Comparison of ENCODE assay signal across 10 mouse cellular contexts in the genomic region with DNA sequence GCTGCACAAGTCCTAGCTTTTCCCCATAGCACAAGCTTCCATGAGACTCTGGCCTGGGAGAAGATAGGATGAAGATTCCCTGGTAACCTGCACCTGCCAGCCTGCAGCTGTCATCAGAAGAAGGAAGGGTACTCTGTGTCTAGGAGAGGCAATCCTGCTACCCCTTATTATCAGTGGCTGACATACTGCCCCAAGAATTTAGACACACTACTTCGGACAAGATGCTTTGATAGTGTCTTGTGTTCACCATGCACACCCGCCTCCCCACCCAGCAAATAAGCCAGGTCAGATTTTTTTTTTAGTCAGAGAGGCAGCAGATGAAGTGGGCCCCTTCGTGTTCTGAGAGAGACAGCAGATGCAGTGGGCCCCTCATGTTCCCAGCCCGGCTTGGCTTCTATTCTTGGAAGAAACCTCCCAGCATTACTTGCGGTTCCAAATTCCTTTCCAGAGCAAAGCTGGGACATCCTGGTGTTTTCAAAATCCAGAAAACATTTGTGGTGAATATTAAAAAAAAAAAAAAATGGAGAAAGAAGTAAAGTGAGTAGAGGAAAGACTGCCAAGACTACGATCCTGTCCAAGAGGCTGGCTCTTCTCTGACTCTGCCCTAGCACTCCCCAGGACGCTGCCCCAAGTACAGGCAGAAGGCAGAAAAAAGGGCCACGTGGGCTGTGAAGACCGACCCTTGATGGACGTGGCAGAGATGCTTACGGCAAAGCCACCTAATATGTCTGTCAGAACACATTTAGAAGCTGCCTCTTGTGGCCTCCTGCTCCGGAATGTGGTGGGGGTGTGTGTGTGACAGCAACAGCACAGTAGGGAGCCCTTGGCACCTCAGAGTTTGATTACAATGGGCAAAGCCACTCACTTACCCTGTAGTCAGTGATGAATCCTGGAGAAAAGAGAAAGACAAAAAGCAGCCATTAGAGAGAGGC. TPM values are rescaled to one million over a fixed set of nuclear protein-coding genes. Genes with fewer than 3 reads are reported as not detected.
DNase-seq lines count a peak whose midpoint lies in the region; ATAC-seq lines count a peak whose summit lies in the region.
"Had no signal": no experiment of that assay in that cellular context is flagged by ENCODE, and none has a peak within 500 bp of the region (broad histone marks: within the 10 kb centered on the region; RNA-seq: fewer than 3 reads in every experiment).

No protein-coding gene starts in this region.

- H3K36me3 ChIP-seq in kidney, embryonic 15.5 days = no peaks in the 10 kb centered on the region
- H3K36me3 ChIP-seq in embryonic facial prominence, embryonic 11.5 days (replicated peaks; ENCODE audit: control insufficient read depth, insufficient read depth, low read depth, low read length) = no peaks in the 10 kb centered on the region
- H3K36me3 ChIP-seq in hindbrain, embryonic 11.5 days (ENCODE audit: control insufficient read depth, insufficient read depth, low read length) = no peaks in the 10 kb centered on the region
- no peaks in the 10 kb centered on the region for H3K36me3 ChIP-seq in midbrain, embryonic 12.5 days

- no peak overlapping the region for H3K9ac ChIP-seq in kidney, embryonic 15.5 days
- H3K9ac ChIP-seq in embryonic facial prominence, embryonic 11.5 days (replicated peaks; ENCODE audit: low read length) = no peak overlapping the region
- no peak overlapping the region for H3K9ac ChIP-seq in hindbrain, embryonic 11.5 days (ENCODE audit: low read depth, low read length)
- H3K9ac ChIP-seq in midbrain, embryonic 12.5 days (replicated peaks) = no peak overlapping the region

- H3K4me3 ChIP-seq in kidney, embryonic 15.5 days (replicated peaks) = no peak overlapping the region
- no peak overlapping the region for H3K4me3 ChIP-seq in embryonic facial prominence, embryonic 11.5 days (ENCODE audit: low read depth, low read length)
- no peak overlapping the region for H3K4me3 ChIP-seq in hindbrain, embryonic 11.5 days (ENCODE audit: low read depth, low read length)
- H3K4me3 ChIP-seq in midbrain, embryonic 12.5 days = no peak overlapping the region

- ATAC-seq in kidney, embryonic 15.5 days (replicated peaks; ENCODE audit: low FRiP score) = no peak
- no peak for ATAC-seq in embryonic facial prominence, embryonic 11.5 days (replicated peaks; ENCODE audit: insufficient number of reproducible peaks, low FRiP score, low TSS enrichment, low read depth)
- ATAC-seq in hindbrain, embryonic 11.5 days (ENCODE audit: low FRiP score) = no peak
- ATAC-seq in midbrain, embryonic 12.5 days (ENCODE audit: low FRiP score, low read depth) = no peak

- H3K4me1 ChIP-seq in kidney, embryonic 15.5 days = peaks cover 60% of the 10 kb centered on the region
- H3K4me1 ChIP-seq in embryonic facial prominence, embryonic 11.5 days (ENCODE audit: control insufficient read depth, insufficient read depth, low read length) = peaks cover 22% of the 10 kb centered on the region
- peaks cover 16% of the 10 kb centered on the region for H3K4me1 ChIP-seq in hindbrain, embryonic 11.5 days (replicated peaks; ENCODE audit: control insufficient read depth, insufficient read depth, low read length)
- peaks cover 73% of the 10 kb centered on the region for H3K4me1 ChIP-seq in midbrain, embryonic 12.5 days

- H3K27ac ChIP-seq in kidney, embryonic 15.5 days = peak overlapping the region; percentile 50
- H3K27ac ChIP-seq in embryonic facial prominence, embryonic 11.5 days (replicated peaks; ENCODE audit: low read depth, low read length) = peak overlapping the region; percentile 45; the same call in 1 of the 2 replicates
- H3K27ac ChIP-seq in hindbrain, embryonic 11.5 days (ENCODE audit: low read depth, low read length) = peak overlapping the region; percentile 94
- H3K27ac ChIP-seq in midbrain, embryonic 12.5 days (replicated peaks) = peak overlapping the region; percentile 73
- H3K27ac ChIP-seq: macrophage had no signal

- 44% methylated on average over 12 of the region's 12 CpGs for WGBS in kidney, embryonic 15.5 days
- 33% methylated on average over 12 of the region's 12 CpGs for WGBS in embryonic facial prominence, embryonic 11.5 days
- WGBS in hindbrain, embryonic 11.5 days = 9% methylated on average over 12 of the region's 12 CpGs
- WGBS in midbrain, embryonic 12.5 days = 21% methylated on average over 12 of the region's 12 CpGs

- no peak overlapping the region for H3K4me2 ChIP-seq in kidney, embryonic 15.5 days
- no peak overlapping the region for H3K4me2 ChIP-seq in embryonic facial prominence, embryonic 11.5 days (ENCODE audit: low read depth, low read length)
- no peak overlapping the region for H3K4me2 ChIP-seq in hindbrain, embryonic 11.5 days (replicated peaks; ENCODE audit: low read depth, low read length)
- no peak overlapping the region for H3K4me2 ChIP-seq in midbrain, embryonic 12.5 days (replicated peaks)

- no peak for DNase-seq in kidney, adult 8-10 months
- no peak for DNase-seq in embryonic facial prominence, embryonic 11.5 days (ENCODE audit: low spot score)
- peak; percentile 53 for DNase-seq in hindbrain, embryonic 11.5 days (ENCODE audit: low spot score)
- DNase-seq in yolk sac, embryonic 10.5 days (ENCODE audit: low spot score) = no peak
- DNase-seq in thymus, postnatal 25 days = no peak
- DNase-seq in kidney, postnatal 10 days = no peak
- DNase-seq: cerebellum, adult 18-20 months had no signal

- no peaks in the 10 kb centered on the region for H3K9me3 ChIP-seq in kidney, embryonic 15.5 days (replicated peaks)
- no peaks in the 10 kb centered on the region for H3K9me3 ChIP-seq in embryonic facial prominence, embryonic 11.5 days (replicated peaks; ENCODE audit: control insufficient read depth, low read length)
- no peaks in the 10 kb centered on the region for H3K9me3 ChIP-seq in hindbrain, embryonic 11.5 days (ENCODE audit: control insufficient read depth, low read length)
- H3K9me3 ChIP-seq in midbrain, embryonic 12.5 days = no peaks in the 10 kb centered on the region

- no peaks in the 10 kb centered on the region for H3K27me3 ChIP-seq in kidney, embryonic 15.5 days
- H3K27me3 ChIP-seq in embryonic facial prominence, embryonic 11.5 days (ENCODE audit: control insufficient read depth, insufficient read depth, low read length) = no peaks in the 10 kb centered on the region
- H3K27me3 ChIP-seq in hindbrain, embryonic 11.5 days (ENCODE audit: control insufficient read depth, insufficient read depth, low read length) = no peaks in the 10 kb centered on the region
- 0 out of 2 replicates have a peak, but pooled peaks cover 4% of the 10 kb centered on the region for H3K27me3 ChIP-seq in midbrain, embryonic 12.5 days

RNA-seq across cellular contexts. Expression of a gene that starts 15.5 kb away (rescaled TPM):
- 66.0 and 70.0 TPM in 2 replicates for polyA plus RNA-seq in kidney, embryonic 15.5 days (2015; fragmentation: Nextera tagmentation; extraction: Ambion mirVana)
- 103 and 119 TPM in 2 replicates for polyA plus RNA-seq in embryonic facial prominence, embryonic 11.5 days (2014; fragmentation: Nextera tagmentation; extraction: Ambion mirVana)
- polyA plus RNA-seq in hindbrain, embryonic 11.5 days (2014; fragmentation: Nextera tagmentation; extraction: Ambion mirVana) = 66.4 and 73.5 TPM in 2 replicates
- 58.1 and 58.5 TPM in 2 replicates for polyA plus RNA-seq in midbrain, embryonic 12.5 days (2016; fragmentation: Nextera tagmentation; extraction: Ambion mirVana)
